Comparison of ENCODE assay signal across 21 mouse cellular contexts in the genomic region with DNA sequence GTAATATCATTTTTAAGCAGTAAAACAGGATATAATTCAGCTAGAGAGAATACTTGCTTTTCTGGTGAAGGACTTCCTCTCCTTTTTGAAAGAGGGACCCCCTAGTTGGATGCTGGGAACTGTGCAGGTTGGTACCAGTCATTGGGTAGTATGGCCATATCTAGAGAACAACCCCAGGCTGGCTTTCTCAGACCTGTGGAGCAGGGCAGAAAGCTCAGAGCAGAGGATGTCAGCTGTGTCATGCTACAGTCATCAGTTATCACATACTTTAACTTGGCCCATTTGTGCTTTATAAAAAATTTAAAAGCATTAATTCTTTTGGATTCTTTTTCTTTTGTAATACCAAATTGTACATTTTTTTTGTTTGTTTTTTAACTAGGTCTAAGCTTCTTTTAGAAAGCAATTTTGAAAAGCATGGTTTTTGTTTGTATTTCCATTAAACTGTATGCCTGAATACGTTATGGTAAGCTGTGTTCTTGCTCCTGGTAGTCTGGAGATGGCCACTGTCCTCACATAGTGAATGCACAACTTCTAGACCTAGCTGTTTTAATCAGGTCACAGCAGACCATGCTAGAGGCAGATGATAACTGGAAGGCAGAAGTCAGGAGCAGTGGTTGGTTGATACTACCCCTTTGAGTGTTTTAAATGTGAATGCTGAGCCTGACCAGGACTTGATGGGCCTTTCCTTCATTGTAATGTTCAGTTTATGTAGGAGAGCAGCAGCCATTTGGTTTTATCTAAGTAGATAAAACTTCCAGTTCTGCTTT. TPM values are rescaled to one million over a fixed set of nuclear protein-coding genes. Genes with fewer than 3 reads are reported as not detected.
DNase-seq lines count a peak whose midpoint lies in the region; ATAC-seq and TF ChIP-seq lines count a peak whose summit lies in the region.
"Had no signal": no experiment of that assay in that cellular context is flagged by ENCODE, and none has a peak within 500 bp of the region (broad histone marks: within the 10 kb centered on the region; RNA-seq: fewer than 3 reads in every experiment).

No protein-coding gene starts in this region.

- ATAC-seq in liver, embryonic 12.5 days, result peak; percentile 87
- ATAC-seq in liver, postnatal 0 days, result no peak
- ATAC-seq in liver, embryonic 15.5 days (ENCODE audit: insufficient read depth), result 0 out of 2 replicates have a peak, but pooled peaks have one; percentile 47
- ATAC-seq in intestine, embryonic 15.5 days, result no peak
- ATAC-seq in hindbrain, embryonic 12.5 days (ENCODE audit: low FRiP score), result no peak
- ATAC-seq: forebrain, embryonic 13.5 days; intestine, embryonic 16.5 days had no signal

- WGBS in liver, embryonic 12.5 days (ENCODE audit: insufficient replicate concordance), result 52% methylated on average over 1 of the region's 1 CpGs
- WGBS in liver, postnatal 0 days (ENCODE audit: insufficient replicate concordance), result 58% methylated on average over 1 of the region's 1 CpGs
- 38% methylated on average over 1 of the region's 1 CpGs for WGBS in liver, embryonic 15.5 days (ENCODE audit: insufficient replicate concordance)
- WGBS in intestine, embryonic 15.5 days, result 93% methylated on average over 1 of the region's 1 CpGs
- 90% methylated on average over 1 of the region's 1 CpGs for WGBS in hindbrain, embryonic 12.5 days

- H3K4me2 ChIP-seq in liver, embryonic 12.5 days, result no peak overlapping the region
- H3K4me2 ChIP-seq in liver, postnatal 0 days (ENCODE audit: low read depth, low read length), result no peak overlapping the region
- no peak overlapping the region for H3K4me2 ChIP-seq in liver, embryonic 15.5 days
- no peak overlapping the region for H3K4me2 ChIP-seq in intestine, embryonic 15.5 days (replicated peaks)
- H3K4me2 ChIP-seq in hindbrain, embryonic 12.5 days (replicated peaks), result no peak overlapping the region
- H3K4me2 ChIP-seq: embryonic facial prominence, embryonic 12.5 days; forebrain, embryonic 13.5 days; heart, embryonic 15.5 days; hindbrain, embryonic 14.5 days had no signal

- H3K27me3 ChIP-seq in liver, embryonic 12.5 days (replicated peaks), result no peaks in the 10 kb centered on the region
- no peaks in the 10 kb centered on the region for H3K27me3 ChIP-seq in liver, postnatal 0 days (ENCODE audit: insufficient read depth, low read length)
- H3K27me3 ChIP-seq in liver, embryonic 15.5 days, result no peaks in the 10 kb centered on the region
- no peaks in the 10 kb centered on the region for H3K27me3 ChIP-seq in intestine, embryonic 15.5 days (replicated peaks)
- H3K27me3 ChIP-seq in hindbrain, embryonic 12.5 days, result no peaks in the 10 kb centered on the region
- H3K27me3 ChIP-seq: embryonic facial prominence, embryonic 12.5 days; heart, embryonic 15.5 days had no signal

- H3K9ac ChIP-seq in liver, embryonic 12.5 days, result no peak overlapping the region
- no peak overlapping the region for H3K9ac ChIP-seq in liver, postnatal 0 days (replicated peaks)
- H3K9ac ChIP-seq in liver, embryonic 15.5 days, result no peak overlapping the region
- no peak overlapping the region for H3K9ac ChIP-seq in intestine, embryonic 15.5 days
- H3K9ac ChIP-seq in hindbrain, embryonic 12.5 days, result no peak overlapping the region
- H3K9ac ChIP-seq: embryonic facial prominence, embryonic 12.5 days; forebrain, embryonic 13.5 days; heart, embryonic 15.5 days; hindbrain, embryonic 14.5 days had no signal

- no peak overlapping the region for H3K27ac ChIP-seq in liver, embryonic 12.5 days
- no peak overlapping the region for H3K27ac ChIP-seq in liver, postnatal 0 days (ENCODE audit: low read depth)
- H3K27ac ChIP-seq in liver, embryonic 15.5 days (replicated peaks), result no peak overlapping the region
- H3K27ac ChIP-seq in intestine, embryonic 15.5 days, result no peak overlapping the region
- H3K27ac ChIP-seq in hindbrain, embryonic 12.5 days, result no peak overlapping the region
- H3K27ac ChIP-seq: embryonic facial prominence, embryonic 12.5 days; forebrain, embryonic 13.5 days; heart, embryonic 10.5 days; heart, embryonic 15.5 days; hindbrain, embryonic 14.5 days had no signal

- peaks cover 16% of the 10 kb centered on the region for H3K4me1 ChIP-seq in liver, embryonic 12.5 days
- H3K4me1 ChIP-seq in liver, postnatal 0 days (ENCODE audit: insufficient read depth), result no peaks in the 10 kb centered on the region; the same call in 1 of the 2 replicates
- 0 out of 2 replicates have a peak, but pooled peaks cover 6% of the 10 kb centered on the region for H3K4me1 ChIP-seq in liver, embryonic 15.5 days (replicated peaks)
- no peaks in the 10 kb centered on the region for H3K4me1 ChIP-seq in intestine, embryonic 15.5 days (replicated peaks)
- 0 out of 2 replicates have a peak, but pooled peaks cover 2% of the 10 kb centered on the region for H3K4me1 ChIP-seq in hindbrain, embryonic 12.5 days
- H3K4me1 ChIP-seq: embryonic facial prominence, embryonic 12.5 days; heart, embryonic 10.5 days; heart, embryonic 15.5 days had no signal

- no peak for TF ChIP-seq CTCF in liver, postnatal 0 days (IDR thresholded peaks at IDR 0.05; ENCODE audit: low read depth)

- TF ChIP-seq EP300 in liver, postnatal 0 days (IDR thresholded peaks at IDR 0.05; ENCODE audit: low read depth), result no peak

- H3K4me3 ChIP-seq in liver, embryonic 12.5 days, result no peak overlapping the region
- no peak overlapping the region for H3K4me3 ChIP-seq in liver, postnatal 0 days (ENCODE audit: low read depth, low read length)
- H3K4me3 ChIP-seq in liver, embryonic 15.5 days (replicated peaks), result no peak overlapping the region
- no peak overlapping the region for H3K4me3 ChIP-seq in intestine, embryonic 15.5 days (replicated peaks)
- no peak overlapping the region for H3K4me3 ChIP-seq in hindbrain, embryonic 12.5 days
- H3K4me3 ChIP-seq: embryonic facial prominence, embryonic 12.5 days; forebrain, embryonic 13.5 days; heart, embryonic 10.5 days; heart, embryonic 15.5 days had no signal

- DNase-seq in liver, postnatal 0 days, result no peak
- DNase-seq in c-Kit-positive CD71-positive TER-119-positive erythroid progenitor cells, embryonic 14.5 days (ENCODE audit: low spot score), result peak; percentile 26
- DNase-seq in frontal cortex, adult 2 months (ENCODE audit: extremely low spot score in 1 of 2, low spot score in 1 of 2), result no peak
- DNase-seq: adrenal gland, adult 2 months; adrenal gland, postnatal 25 days; cerebellum, adult 2 months; cerebellum, postnatal 14 days; gastrocnemius, postnatal 36 days; heart, adult 18-20 months; heart, postnatal 14 days had no signal

- peaks cover 49% of the 10 kb centered on the region for H3K36me3 ChIP-seq in liver, embryonic 12.5 days
- H3K36me3 ChIP-seq in liver, postnatal 0 days (replicated peaks; ENCODE audit: insufficient read depth, low read length), result peaks cover 24% of the 10 kb centered on the region
- H3K36me3 ChIP-seq in liver, embryonic 15.5 days (replicated peaks), result peaks cover 39% of the 10 kb centered on the region
- 0 out of 2 replicates have a peak, but pooled peaks cover 2% of the 10 kb centered on the region for H3K36me3 ChIP-seq in intestine, embryonic 15.5 days
- peaks cover 12% of the 10 kb centered on the region for H3K36me3 ChIP-seq in hindbrain, embryonic 12.5 days

- H3K9me3 ChIP-seq in liver, embryonic 12.5 days (replicated peaks), result no peaks in the 10 kb centered on the region
- no peaks in the 10 kb centered on the region for H3K9me3 ChIP-seq in liver, postnatal 0 days (ENCODE audit: low read length)
- H3K9me3 ChIP-seq in liver, embryonic 15.5 days (replicated peaks), result no peaks in the 10 kb centered on the region
- no peaks in the 10 kb centered on the region for H3K9me3 ChIP-seq in intestine, embryonic 15.5 days
- no peaks in the 10 kb centered on the region for H3K9me3 ChIP-seq in hindbrain, embryonic 12.5 days (replicated peaks)
- H3K9me3 ChIP-seq: embryonic facial prominence, embryonic 12.5 days; forebrain, embryonic 13.5 days; heart, embryonic 10.5 days; heart, embryonic 15.5 days had no signal

RNA-seq across cellular contexts. Expression of gene Nkx2-4, which starts 17.6 kb away (rescaled TPM):
- not detected in 2 replicates for polyA plus RNA-seq in liver, embryonic 12.5 days (2016; fragmentation: Nextera tagmentation; extraction: Ambion mirVana)
- polyA plus RNA-seq in liver, postnatal 0 days (2015; fragmentation: Nextera tagmentation; extraction: Ambion mirVana), result not detected in 2 replicates
- polyA plus RNA-seq in liver, embryonic 15.5 days (2015; fragmentation: Nextera tagmentation; extraction: Ambion mirVana), result not detected in 2 replicates
- not detected in 2 replicates for polyA plus RNA-seq in frontal cortex, adult 2 months (2012; rRNA removed)
- polyA plus RNA-seq in intestine, embryonic 15.5 days (2015; fragmentation: Nextera tagmentation; extraction: Ambion mirVana), result not detected in 2 replicates
- 0.26 TPM in 1 of 2 replicates, not detected in the other for polyA plus RNA-seq in hindbrain, embryonic 12.5 days (2016; fragmentation: Nextera tagmentation; extraction: Ambion mirVana)
- polyA plus RNA-seq: adrenal gland, adult 2 months; cerebellum, adult 2 months; cortical plate, adult 2 months; heart, embryonic 10.5 days; heart, embryonic 15.5 days; hindbrain, embryonic 14.5 days; intestine, embryonic 16.5 days had no signal

RNA-seq across cellular contexts. Expression of gene Xrn2, which starts 54.9 kb away (rescaled TPM):
- polyA plus RNA-seq in liver, embryonic 12.5 days (2016; fragmentation: Nextera tagmentation; extraction: Ambion mirVana), result 52.0 and 52.9 TPM in 2 replicates
- polyA plus RNA-seq in liver, postnatal 0 days (2015; fragmentation: Nextera tagmentation; extraction: Ambion mirVana), result 28.9 and 30.7 TPM in 2 replicates
- polyA plus RNA-seq in liver, embryonic 15.5 days (2015; fragmentation: Nextera tagmentation; extraction: Ambion mirVana), result 23.7 and 24.3 TPM in 2 replicates
- polyA plus RNA-seq in frontal cortex, adult 2 months (2012; rRNA removed), result 31.3 and 35.8 TPM in 2 replicates
- polyA plus RNA-seq in intestine, embryonic 15.5 days (2015; fragmentation: Nextera tagmentation; extraction: Ambion mirVana), result 70.3 and 77.6 TPM in 2 replicates
- 88.3 and 93.7 TPM in 2 replicates for polyA plus RNA-seq in hindbrain, embryonic 12.5 days (2016; fragmentation: Nextera tagmentation; extraction: Ambion mirVana)

Comparison
In these comparisons a context has a peak if more than half of its experiments do, and no peak if none do; other contexts are left out.
1. ATAC-seq: peak in liver, embryonic 12.5 days (single experiment) and liver, embryonic 15.5 days (single experiment); none in liver, postnatal 0 days (single experiment), intestine, embryonic 15.5 days (single experiment) and hindbrain, embryonic 12.5 days (single experiment).